Mouse (Mus musculus) myocyte (in vitro differentiated cells): Measurements from ENCODE around the gene Vps50. TPM values are rescaled to one million over a fixed set of nuclear protein-coding genes. Genes with fewer than 3 reads are reported as not detected.
"Not testable (repeated sequence)": the region's sequence is repeated elsewhere in the genome, so short reads cannot be mapped to it uniquely, and the experiment has no call there.

ENCODE experiments used
- H3K27me3 ChIP-seq: one replicate; pipeline ENCODE4 v1.6.1; 2011; ENCODE audit not compliant: control insufficient read depth, insufficient read depth, insufficient read length
- H3K36me3 ChIP-seq: one replicate; pipeline ENCODE4 v1.6.1; 2011; ENCODE audit not compliant: control insufficient read depth, insufficient read depth
- H3K4me2 ChIP-seq: one replicate; pipeline ENCODE4 v1.6.1; 2011; ENCODE audit warnings: low read depth, control low read depth
- H3K4me3 ChIP-seq: one replicate; pipeline ENCODE4 v1.5.1; 2011; ENCODE audit warnings: mild to moderate bottlenecking, control low read depth, moderate library complexity
- H3K79me2 ChIP-seq: one replicate; pipeline ENCODE4 v1.6.1; 2011; ENCODE audit not compliant: control insufficient read depth, insufficient read depth
- H3ac ChIP-seq: one replicate; pipeline ENCODE4 v1.6.1; 2011; ENCODE audit not compliant: control insufficient read depth, insufficient read length
- CEBPB ChIP-seq: IDR thresholded peaks from 2 replicates; pipeline ENCODE4 v1.6.1; 2011; ENCODE audit warnings: mild to moderate bottlenecking, moderate library complexity; ENCODE audit not compliant: poor library complexity, insufficient read depth, severe bottlenecking
- E2F4 ChIP-seq: IDR thresholded peaks from one replicate; pipeline ENCODE4 v1.6.1; 2011; ENCODE audit warnings: mild to moderate bottlenecking, control low read depth, moderate library complexity; ENCODE audit not compliant: insufficient read depth
- MAX ChIP-seq: IDR thresholded peaks from one replicate; pipeline ENCODE4 v1.6.1; 2011; ENCODE audit warnings: low read depth, mild to moderate bottlenecking, control low read depth
- MYOD1 ChIP-seq, 3 experiments: IDR thresholded peaks; one replicate each; pipeline ENCODE4 v1.6.1; 2011; ENCODE audit warnings: control low read depth in 2 of 3, low read depth in 2 of 3, mild to moderate bottlenecking in 2 of 3, moderate library complexity in 1 of 3; ENCODE audit not compliant: insufficient read length in 2 of 3, control insufficient read depth in 1 of 3
- MYOG ChIP-seq, 3 experiments: IDR thresholded peaks; one replicate each; pipeline ENCODE4 v1.6.1; 2011; ENCODE audit warnings: control low read depth in 2 of 3, low read depth in 2 of 3, mild to moderate bottlenecking in 2 of 3; ENCODE audit not compliant: insufficient read length in 2 of 3, control insufficient read depth in 1 of 3, insufficient read depth in 1 of 3
- POLR2A ChIP-seq: IDR thresholded peaks from one replicate; pipeline ENCODE4 v1.6.1; 2011; ENCODE audit warnings: low read depth, mild to moderate bottlenecking, control low read depth, moderate library complexity; ENCODE audit not compliant: insufficient read length
- POLR2AphosphoS2 ChIP-seq: IDR thresholded peaks from one replicate; pipeline ENCODE4 v1.6.1; 2011; ENCODE audit warnings: low read depth, control low read depth; ENCODE audit not compliant: insufficient read length
- REST ChIP-seq: IDR thresholded peaks from one replicate; pipeline ENCODE4 v1.6.1; 2011; ENCODE audit warnings: mild to moderate bottlenecking, control low read depth, moderate library complexity; ENCODE audit not compliant: insufficient read depth, insufficient read length
- SRF ChIP-seq: IDR thresholded peaks from one replicate; pipeline ENCODE4 v1.6.1; 2011; ENCODE audit warnings: low read depth; ENCODE audit not compliant: control insufficient read depth, insufficient read length
- TCF12 ChIP-seq: IDR thresholded peaks from one replicate; pipeline ENCODE4 v1.6.1; 2011; ENCODE audit warnings: mild to moderate bottlenecking, control low read depth; ENCODE audit not compliant: poor library complexity, insufficient read depth, severe bottlenecking
- TCF3 ChIP-seq: IDR thresholded peaks from one replicate; pipeline ENCODE4 v1.6.1; 2011; ENCODE audit warnings: low read depth, control low read depth; ENCODE audit not compliant: insufficient read length
- USF1 ChIP-seq: IDR thresholded peaks from one replicate; pipeline ENCODE4 v1.6.1; 2011; ENCODE audit warnings: low read depth, mild to moderate bottlenecking, control low read depth, moderate library complexity
- polyA plus RNA-seq: library from polyadenylated mRNA; unstranded; fragments of >200 nt; fragmentation: generic; extraction: Trizol; gene quantifications from one replicate; pipeline ENCODE4 v1.2.1, GENCODE M21; 2012; ENCODE audit warnings: missing spikeins

The Vps50 gene
- polyA plus RNA-seq, 1 experiment: 8.0 TPM

DNA sequence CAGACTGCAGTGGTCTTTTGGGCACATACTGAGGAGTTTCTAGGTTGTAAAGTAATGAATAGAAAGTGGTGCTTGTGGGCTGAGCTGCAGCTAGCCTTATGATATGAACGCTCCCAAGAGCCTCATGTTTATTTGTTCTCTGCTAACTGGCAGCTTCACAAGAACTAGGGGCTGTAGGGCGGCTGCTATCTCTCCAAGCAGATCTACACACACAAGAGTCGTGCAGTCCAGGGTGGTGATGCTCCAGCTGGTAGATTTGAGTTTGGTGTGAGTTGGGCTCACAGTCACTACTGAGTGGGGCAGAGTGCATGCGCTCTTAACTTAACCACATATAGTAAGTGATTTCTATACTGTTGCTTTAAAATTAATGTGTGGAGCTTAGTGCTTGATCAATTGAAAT, 8.9 kb downstream of the Vps50 start:
- Histone ChIP-seq H3ac (no peak overlapping the region), H3K4me3 (no peak overlapping the region), H3K36me3 (no peaks in the 10 kb centered on the region), H3K27me3 (no peaks in the 10 kb centered on the region), H3K4me2 (no peak overlapping the region), H3K79me2 (peaks cover 4% of the 10 kb centered on the region)
- no peak for TF ChIP-seq CEBPB
- TF ChIP-seq TCF3: no peak
- no peak for TF ChIP-seq USF1
- TF ChIP-seq MYOG (IDR thresholded peaks at IDR 0.05; ENCODE audit: control insufficient read depth in 1 of 3, insufficient read depth in 1 of 3, insufficient read length in 2 of 3, low read depth in 2 of 3): no peak
- TF ChIP-seq REST: no peak
- no peak for TF ChIP-seq SRF
- no peak for TF ChIP-seq MYOD1 (IDR thresholded peaks at IDR 0.05; ENCODE audit: control insufficient read depth in 1 of 3, insufficient read length in 2 of 3, low read depth in 2 of 3)
- TF ChIP-seq MAX: no peak
- TF ChIP-seq POLR2AphosphoS2: no peak
- TF ChIP-seq TCF12: no peak
- no peak for TF ChIP-seq POLR2A

DNA sequence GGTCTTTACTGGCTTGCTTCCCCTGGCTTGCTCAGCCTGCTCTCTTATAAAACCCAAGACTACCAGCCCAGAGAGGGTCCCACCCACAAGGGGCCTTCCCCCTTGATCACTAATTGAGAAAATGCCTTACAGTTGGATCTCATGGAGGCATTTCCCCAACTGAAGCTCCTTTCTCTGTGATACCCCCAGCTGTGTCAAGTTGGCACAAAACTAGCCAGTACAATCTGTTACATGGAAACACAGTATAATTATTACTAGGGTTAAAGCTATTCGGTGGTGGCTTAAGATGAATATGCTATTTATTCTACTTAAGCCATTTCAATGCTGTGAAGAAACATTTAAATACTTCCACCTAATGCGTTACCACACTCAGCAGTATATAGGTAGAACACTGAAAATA, 10.0 kb downstream of the Vps50 start:
- H3ac ChIP-seq, H3K4me2 ChIP-seq, H3K36me3 ChIP-seq, H3K4me3 ChIP-seq, H3K27me3 ChIP-seq, H3K79me2 ChIP-seq: not testable (repeated sequence)

DNA sequence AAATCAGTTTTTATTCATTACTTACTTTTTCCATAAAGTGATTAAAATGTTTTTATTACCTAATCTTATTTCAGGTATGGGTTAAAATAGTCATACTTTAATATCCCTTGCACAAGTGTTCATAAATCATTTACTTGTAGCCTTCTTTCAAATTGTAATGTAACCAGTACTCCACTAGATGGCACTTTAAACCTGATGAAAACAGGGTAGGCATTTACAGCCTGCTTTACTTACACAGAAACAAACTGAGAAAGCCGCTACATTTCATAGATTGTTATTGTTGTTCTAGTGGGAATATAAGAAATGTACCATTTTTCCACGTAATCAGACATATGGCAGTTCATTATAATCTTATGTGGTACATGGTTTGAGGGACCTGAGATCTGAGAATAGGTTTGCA, 11.6 kb downstream of the Vps50 start:
- H3K4me3 ChIP-seq: no peak overlapping the region
- H3K36me3 ChIP-seq: no peaks in the 10 kb centered on the region
- no peak overlapping the region for H3ac ChIP-seq
- TF ChIP-seq CEBPB (no peak), USF1 (no peak), MYOG (IDR thresholded peaks at IDR 0.05; ENCODE audit: control insufficient read depth in 1 of 3, insufficient read depth in 1 of 3, insufficient read length in 2 of 3, low read depth in 2 of 3) (no peak), SRF (no peak), REST (no peak), TCF12 (no peak), MAX (no peak), POLR2AphosphoS2 (no peak), TCF3 (no peak)
- no peak overlapping the region for H3K4me2 ChIP-seq
- H3K79me2 ChIP-seq: peaks cover 18% of the 10 kb centered on the region
- H3K27me3 ChIP-seq: no peaks in the 10 kb centered on the region

DNA sequence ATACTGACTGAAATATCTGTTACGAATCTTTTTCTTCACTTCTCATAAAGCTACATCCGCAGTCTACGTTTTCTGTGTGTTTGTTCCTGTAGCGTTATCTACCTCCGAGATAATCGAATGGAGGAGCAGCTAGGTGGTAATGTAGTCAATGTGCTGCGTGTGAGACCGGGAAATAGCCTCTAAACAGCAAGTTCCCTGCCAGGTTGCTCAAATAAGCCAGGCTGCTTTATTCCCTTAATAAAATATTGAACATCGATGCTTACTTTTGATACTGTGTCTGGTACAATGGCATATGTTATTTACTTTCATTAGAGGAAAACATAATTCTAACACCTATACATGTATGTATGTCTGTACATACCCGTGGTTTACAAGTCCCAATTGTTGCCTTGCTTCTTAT, 12.9 kb downstream of the Vps50 start:
- Histone ChIP-seq H3K27me3 (no peaks in the 10 kb centered on the region), H3K79me2 (peaks cover 18% of the 10 kb centered on the region), H3K36me3 (no peaks in the 10 kb centered on the region), H3K4me3 (no peak overlapping the region), H3ac (no peak overlapping the region), H3K4me2 (no peak overlapping the region)
- TF ChIP-seq REST (no peak), USF1 (no peak), E2F4 (no peak), POLR2A (no peak), TCF3 (no peak), TCF12 (no peak), CEBPB (no peak), POLR2AphosphoS2 (no peak), MAX (no peak), MYOD1 (IDR thresholded peaks at IDR 0.05; ENCODE audit: control insufficient read depth in 1 of 3, insufficient read length in 2 of 3, low read depth in 2 of 3) (no peak), MYOG (IDR thresholded peaks at IDR 0.05; ENCODE audit: control insufficient read depth in 1 of 3, insufficient read depth in 1 of 3, insufficient read length in 2 of 3, low read depth in 2 of 3) (no peak), SRF (no peak)

DNA sequence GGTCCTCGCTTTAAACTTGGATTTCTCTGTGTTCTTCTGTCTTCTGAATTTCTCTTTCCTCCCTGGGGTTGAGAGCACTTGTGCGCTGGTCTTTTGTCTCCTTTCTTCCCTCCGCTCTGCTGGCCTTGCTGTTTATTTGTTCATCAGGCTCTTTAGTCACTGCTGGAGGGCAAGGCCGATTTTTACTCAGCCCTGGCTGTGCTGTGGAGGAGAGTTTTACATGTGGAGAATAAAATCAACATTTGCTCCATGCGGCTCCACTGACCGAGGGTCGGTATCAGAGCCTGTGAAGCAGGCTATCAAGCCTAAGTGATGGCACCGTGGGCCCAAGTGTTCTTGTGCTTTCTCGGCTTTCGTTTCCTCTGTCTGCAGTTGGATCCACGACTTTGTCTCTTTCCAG, 13.4 kb downstream of the Vps50 start:
- TF ChIP-seq MYOG (IDR thresholded peaks at IDR 0.05; ENCODE audit: control insufficient read depth in 1 of 3, insufficient read depth in 1 of 3, insufficient read length in 2 of 3, low read depth in 2 of 3): no peak
- no peak for TF ChIP-seq MAX
- TF ChIP-seq E2F4: no peak
- TF ChIP-seq CEBPB: no peak
- TF ChIP-seq USF1: no peak
- TF ChIP-seq POLR2A: no peak
- TF ChIP-seq REST: no peak
- TF ChIP-seq MYOD1 (IDR thresholded peaks at IDR 0.05; ENCODE audit: control insufficient read depth in 1 of 3, insufficient read length in 2 of 3, low read depth in 2 of 3): no peak
- no peak for TF ChIP-seq TCF12
- TF ChIP-seq POLR2AphosphoS2: no peak
- TF ChIP-seq SRF: no peak
- TF ChIP-seq TCF3: no peak

More for the DNA sequence above, 13.4 kb downstream of the Vps50 start:
- Histone ChIP-seq H3K4me3 (no peak overlapping the region), H3K27me3 (no peaks in the 10 kb centered on the region), H3K4me2 (no peak overlapping the region), H3K36me3 (no peaks in the 10 kb centered on the region), H3ac (no peak overlapping the region), H3K79me2 (peaks cover 18% of the 10 kb centered on the region)
